In the genomic region with DNA sequence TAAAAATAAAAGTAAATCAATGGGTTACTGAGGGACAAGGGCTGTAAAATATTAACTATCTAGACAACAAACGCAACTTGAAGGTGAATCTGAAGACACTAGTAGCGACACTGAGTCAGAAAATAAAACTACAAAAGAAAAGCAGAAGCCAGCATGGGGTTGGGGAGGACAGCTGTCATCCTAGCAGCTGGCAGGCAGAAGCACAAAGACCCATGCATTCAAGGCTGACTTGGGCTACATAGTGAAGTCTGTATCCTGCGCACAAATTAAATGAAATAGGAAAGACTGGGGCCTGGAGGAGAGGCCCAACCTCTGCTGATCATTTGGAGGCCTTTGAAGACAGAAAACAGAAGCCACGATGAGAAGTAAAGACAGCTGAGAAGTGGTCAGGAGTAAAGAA, we compare ENCODE assay signal across 10 mouse cellular contexts.
DNase-seq lines count a peak whose midpoint lies in the region; ATAC-seq and TF ChIP-seq lines count a peak whose summit lies in the region.
"Had no signal": no experiment of that assay in that cellular context is flagged by ENCODE, and none has a peak within 500 bp of the region (broad histone marks: within the 10 kb centered on the region; RNA-seq: fewer than 3 reads in every experiment).

No protein-coding gene starts in this region.

- no peaks in the 10 kb centered on the region for H3K27me3 ChIP-seq in forebrain, embryonic 10.5 days (ENCODE audit: poor library complexity, severe bottlenecking)
- H3K27me3 ChIP-seq in hindbrain, embryonic 15.5 days: no peaks in the 10 kb centered on the region
- H3K27me3 ChIP-seq in midbrain, embryonic 15.5 days (replicated peaks): no peaks in the 10 kb centered on the region

- H3K4me2 ChIP-seq in hindbrain, embryonic 15.5 days: no peak overlapping the region
- H3K4me2 ChIP-seq in midbrain, embryonic 15.5 days: no peak overlapping the region

- H3K36me3 ChIP-seq in forebrain, embryonic 10.5 days (replicated peaks): peaks cover 15% of the 10 kb centered on the region
- H3K36me3 ChIP-seq in hindbrain, embryonic 15.5 days: no peaks in the 10 kb centered on the region
- H3K36me3 ChIP-seq in midbrain, embryonic 15.5 days (replicated peaks): no peaks in the 10 kb centered on the region

- DNase-seq in cerebellum, postnatal 10 days: peak; percentile 49 to 54
- DNase-seq in cerebellum, adult 9-11 months: no peak
- no peak for DNase-seq in forebrain, embryonic 10.5 days (ENCODE audit: extremely low spot score, low spot score)
- DNase-seq in gastrocnemius, adult 2 months: no peak
- DNase-seq in natural killer cell, adult 2 months (ENCODE audit: low spot score in 2 of 2): no peak
- DNase-seq in heart, postnatal 25 days (ENCODE audit: low spot score): no peak
- DNase-seq: cerebellum, adult 8-10 months had no signal

- no peak for TF ChIP-seq CTCF in gastrocnemius, adult 2 months (IDR thresholded peaks at IDR 0.05)

- peaks cover 12% of the 10 kb centered on the region; the same call in 1 of the 2 replicates for H3K9me3 ChIP-seq in forebrain, embryonic 10.5 days
- no peaks in the 10 kb centered on the region for H3K9me3 ChIP-seq in hindbrain, embryonic 15.5 days
- no peaks in the 10 kb centered on the region for H3K9me3 ChIP-seq in midbrain, embryonic 15.5 days
- H3K9me3 ChIP-seq: heart, embryonic 10.5 days had no signal

- H3K4me3 ChIP-seq in forebrain, embryonic 10.5 days: no peak overlapping the region
- no peak overlapping the region for H3K4me3 ChIP-seq in hindbrain, embryonic 15.5 days
- H3K4me3 ChIP-seq in midbrain, embryonic 15.5 days: no peak overlapping the region
- no peak overlapping the region for H3K4me3 ChIP-seq in gastrocnemius, adult 2 months
- H3K4me3 ChIP-seq: heart, embryonic 10.5 days had no signal

- 75% methylated on average over 4 of the region's 4 CpGs for WGBS in forebrain, embryonic 10.5 days
- 22% methylated on average over 4 of the region's 4 CpGs for WGBS in hindbrain, embryonic 15.5 days
- 27% methylated on average over 4 of the region's 4 CpGs for WGBS in midbrain, embryonic 15.5 days

- no peak overlapping the region for H3K9ac ChIP-seq in hindbrain, embryonic 15.5 days
- H3K9ac ChIP-seq in midbrain, embryonic 15.5 days: no peak overlapping the region

- peaks cover 9% of the 10 kb centered on the region for H3K4me1 ChIP-seq in forebrain, embryonic 10.5 days
- peaks cover 22% of the 10 kb centered on the region for H3K4me1 ChIP-seq in hindbrain, embryonic 15.5 days (replicated peaks)
- peaks cover 21% of the 10 kb centered on the region for H3K4me1 ChIP-seq in midbrain, embryonic 15.5 days
- H3K4me1 ChIP-seq: heart, embryonic 10.5 days had no signal

- intact Hi-C loops in gastrocnemius, adult 2 months (cut with DNase I): no loop called here
- intact Hi-C loops in heart, postnatal 25 days (cut with DNase I): no loop called here

- H3K27ac ChIP-seq in forebrain, embryonic 10.5 days: 0 out of 2 replicates have a peak overlapping the region, but pooled peaks have one; percentile 30
- H3K27ac ChIP-seq in hindbrain, embryonic 15.5 days (replicated peaks): peak overlapping the region; percentile 54; the same call in 1 of the 2 replicates
- H3K27ac ChIP-seq in midbrain, embryonic 15.5 days: peak overlapping the region; percentile 50; the same call in 1 of the 2 replicates
- no peak overlapping the region for H3K27ac ChIP-seq in gastrocnemius, adult 2 months
- H3K27ac ChIP-seq: heart, embryonic 10.5 days had no signal

- ATAC-seq in hindbrain, embryonic 15.5 days (ENCODE audit: low FRiP score, low read depth): no peak
- 0 out of 2 replicates have a peak, but pooled peaks have one; percentile 55 for ATAC-seq in midbrain, embryonic 15.5 days (replicated peaks)

Comparison
In these comparisons a context has a peak if more than half of its experiments do, and no peak if none do; other contexts are left out.
1. DNase-seq: peak in cerebellum, postnatal 10 days (2 of 2); none in cerebellum, adult 9-11 months (single experiment), forebrain, embryonic 10.5 days (single experiment), gastrocnemius, adult 2 months (single experiment), natural killer cell, adult 2 months (0 of 2) and heart, postnatal 25 days (single experiment).